Mouse (Mus musculus) layer of hippocampus, adult 11-12 months (tissue): ENCODE results near the gene Trim46.
A peak's percentile ranks its signal among the peaks of the same experiment; 100 is the strongest.

ENCODE experiments used
- DNase-seq: peaks from one replicate; pipeline ENCODE4 v3.0.0; 2022; ENCODE audit warnings: low spot score

The Trim46 gene

DNA sequence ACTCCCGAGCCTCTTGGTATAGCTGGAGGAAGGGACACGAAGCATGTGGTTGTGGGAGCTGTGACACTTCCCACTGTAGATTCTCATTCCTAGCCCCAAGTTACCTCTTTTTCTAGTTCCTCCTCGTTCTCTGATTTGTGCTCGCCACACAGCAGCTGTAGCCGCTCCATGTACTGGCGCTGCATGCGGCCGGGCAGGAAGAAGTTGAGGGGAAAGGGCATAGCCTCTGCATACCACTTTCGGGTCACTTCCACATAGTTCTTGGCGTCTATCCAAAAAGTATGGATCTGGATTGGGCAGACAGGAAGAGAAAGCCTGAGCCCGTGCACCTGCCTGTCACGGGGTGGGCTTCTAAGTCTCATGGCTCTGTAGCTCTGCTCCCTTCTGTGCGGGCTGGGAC lies 35.9 kb downstream of the Trim46 start:
- no peak for DNase-seq

DNA sequence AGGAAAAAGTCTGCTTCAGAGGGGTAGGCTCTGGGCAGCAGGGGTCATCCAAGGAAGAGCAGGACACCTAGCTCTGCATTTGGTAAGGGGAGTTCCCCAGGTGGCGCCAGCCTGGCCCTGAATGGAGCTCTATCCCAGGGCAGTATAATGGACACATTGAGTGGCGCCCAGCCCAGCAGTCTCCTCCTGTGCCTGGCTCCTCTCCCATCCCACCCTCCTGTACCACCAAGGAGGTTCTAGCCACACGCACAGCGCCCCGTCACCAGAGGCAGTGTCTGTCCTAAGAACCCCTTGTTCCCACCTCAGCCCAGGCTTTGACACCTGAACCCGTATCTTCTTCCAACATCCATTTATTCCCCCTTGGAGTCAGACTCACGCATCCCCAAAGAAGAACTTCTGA lies 36.4 kb downstream of the Trim46 start:
- DNase-seq: no peak

GRCm38 (mm10) chr3:89208736-89209135 lies 37.4 kb downstream of the Trim46 start:
- DNase-seq: no peak

DNA sequence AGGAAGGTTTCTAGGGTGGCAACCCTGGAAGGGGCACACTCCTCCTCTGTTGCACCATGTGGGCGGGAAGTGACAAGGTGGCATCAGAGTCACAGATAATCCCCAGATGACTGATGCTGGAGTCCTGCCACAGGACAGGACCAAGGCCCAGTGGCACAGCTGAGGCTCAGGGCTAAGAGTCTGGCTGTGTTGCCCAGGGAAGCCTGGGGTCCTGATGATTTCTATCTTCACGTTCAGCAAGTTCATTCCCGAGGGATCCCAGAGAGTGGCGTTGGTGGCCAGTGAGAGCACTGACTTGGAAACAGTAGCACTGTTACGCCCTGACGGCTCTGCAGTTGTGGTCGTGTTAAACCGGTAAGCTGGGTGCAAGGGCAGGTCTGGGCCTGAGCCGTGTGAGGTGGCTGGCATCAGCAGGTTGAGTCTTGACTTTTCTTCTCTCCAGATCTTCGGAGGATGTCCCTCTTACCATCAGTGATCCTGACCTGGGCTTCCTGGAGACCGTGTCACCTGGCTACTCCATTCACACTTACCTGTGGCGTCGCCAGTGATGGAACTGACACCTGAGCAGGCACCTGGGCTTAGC lies 37.9 kb downstream of the Trim46 start:
- no peak for DNase-seq

DNA sequence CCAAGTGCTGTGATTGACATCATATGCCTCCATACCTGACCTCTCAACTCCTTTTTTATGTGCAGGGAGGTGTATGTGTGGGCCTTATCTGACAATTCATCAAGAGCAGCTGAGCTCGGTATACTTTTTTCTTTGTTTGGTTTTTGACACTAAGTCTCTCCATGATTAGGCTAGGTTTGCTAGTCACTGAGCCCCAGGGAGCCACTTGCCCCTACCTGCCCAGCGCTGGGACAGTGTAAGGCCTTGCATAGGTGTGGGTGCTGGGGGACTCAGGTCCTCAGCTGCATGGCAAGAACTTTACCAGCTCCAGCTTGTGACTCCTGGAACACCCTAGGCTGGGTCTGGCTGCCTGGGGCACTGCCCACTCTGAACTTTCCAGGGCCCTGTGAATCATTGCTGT lies 39.4 kb downstream of the Trim46 start:
- DNase-seq: no peak

DNA sequence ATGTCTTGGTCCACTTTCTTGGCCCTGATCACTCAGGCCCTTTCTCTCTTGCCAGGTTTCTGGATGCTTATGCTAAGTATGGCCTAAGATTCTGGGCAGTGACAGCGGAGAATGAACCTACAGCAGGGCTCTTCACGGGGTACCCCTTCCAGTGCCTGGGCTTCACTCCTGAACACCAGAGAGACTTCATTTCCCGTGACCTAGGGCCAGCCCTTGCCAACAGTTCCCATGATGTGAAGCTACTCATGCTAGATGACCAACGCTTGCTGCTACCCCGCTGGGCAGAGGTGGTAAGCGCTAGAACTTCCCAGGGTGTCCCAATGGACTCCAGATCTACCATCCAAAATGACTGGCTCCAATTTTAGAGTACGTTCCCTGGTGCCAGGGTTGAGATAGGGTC lies 40.0 kb downstream of the Trim46 start:
- no peak for DNase-seq

DNA sequence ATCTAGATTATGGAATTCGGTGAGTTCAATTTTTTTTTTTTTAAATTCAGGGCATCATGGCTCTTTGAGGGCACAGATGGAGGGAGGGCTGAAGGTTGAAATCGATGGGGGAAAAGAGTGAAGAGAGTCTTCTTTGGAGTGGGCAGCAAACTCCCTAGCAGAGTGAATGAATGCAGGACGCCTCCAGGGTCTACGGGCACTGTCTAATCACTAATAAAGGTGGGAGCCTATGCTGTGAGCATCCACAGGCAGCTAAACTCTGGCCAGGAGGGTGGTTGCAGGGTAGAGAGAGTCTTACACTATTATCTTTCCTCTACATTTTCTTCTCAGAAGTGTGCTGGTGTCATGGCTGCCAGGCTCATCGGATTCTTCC lies 43.0 kb downstream of the Trim46 start:
- no peak for DNase-seq

DNA sequence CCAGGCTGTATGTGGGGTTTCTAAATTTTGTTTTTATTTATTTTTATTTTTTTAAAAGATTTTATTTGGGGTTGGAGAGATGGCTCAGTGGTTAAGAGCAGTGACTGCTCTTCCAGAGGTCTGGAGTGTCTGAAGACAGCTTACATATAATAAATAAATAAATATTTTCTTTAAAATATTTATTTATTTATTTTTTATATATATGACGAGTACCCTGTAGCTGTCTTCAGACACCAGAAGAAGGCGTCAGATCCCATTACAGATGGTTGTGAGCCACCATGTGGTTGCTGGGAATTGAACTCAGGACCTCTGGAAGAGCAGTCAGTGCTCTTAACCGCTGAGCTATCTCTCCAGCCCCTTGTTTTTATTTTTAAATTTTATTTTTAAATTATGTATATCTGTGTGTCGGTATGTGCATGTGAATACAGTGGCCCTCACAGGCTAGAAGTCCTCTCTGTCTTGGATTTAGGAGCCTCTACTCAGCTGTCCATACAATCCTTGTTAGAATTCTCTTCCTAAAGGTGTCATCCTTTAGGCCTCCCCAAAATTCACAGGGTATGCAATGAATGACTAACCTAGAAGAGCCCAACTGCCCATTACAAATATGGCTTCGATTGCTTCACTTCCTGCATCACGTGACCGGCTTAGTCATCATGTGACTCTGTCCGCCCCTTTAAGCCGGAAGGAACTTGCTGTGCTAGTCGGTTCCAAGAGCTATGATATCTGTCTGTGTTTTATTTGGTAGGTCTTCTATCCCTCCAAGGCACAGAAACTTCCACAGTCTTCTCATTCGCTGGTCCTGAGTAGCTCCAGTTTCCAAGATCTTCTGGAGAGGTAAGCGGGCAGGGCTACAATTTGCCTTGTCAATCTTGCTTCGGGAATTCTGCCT lies 43.6 kb downstream of the Trim46 start, which contains the start of gene Gba:
TSS of gene Gba (plus strand) at position 676 of the 889 bp plus-strand sequence.
- peak; percentile 88 for DNase-seq

DNA sequence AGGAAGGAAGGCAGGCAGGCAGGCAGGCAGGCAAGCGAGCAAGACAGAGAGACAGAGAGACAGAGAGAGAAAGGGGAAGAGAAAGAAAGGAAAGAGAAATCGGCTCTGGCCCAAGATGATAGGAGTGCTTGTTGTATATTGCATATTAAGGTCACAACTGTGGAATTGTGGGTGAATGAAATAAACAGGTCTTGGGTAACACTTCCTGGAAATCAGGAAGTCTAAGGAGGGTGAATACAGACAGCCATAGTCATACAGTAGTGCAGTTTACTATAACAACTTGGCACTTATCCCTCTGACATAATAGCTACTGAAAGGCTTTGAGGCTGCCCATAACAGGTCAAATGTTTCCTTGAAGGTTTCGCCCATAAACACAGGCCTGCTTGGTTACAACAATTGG lies 46.3 kb downstream of the Trim46 start:
- DNase-seq: no peak

- DNase-seq: peak; percentile 85
Observed at GRCm38 (mm10) chr3:89195979-89196877, 49.9 kb downstream of the Trim46 start.

DNA sequence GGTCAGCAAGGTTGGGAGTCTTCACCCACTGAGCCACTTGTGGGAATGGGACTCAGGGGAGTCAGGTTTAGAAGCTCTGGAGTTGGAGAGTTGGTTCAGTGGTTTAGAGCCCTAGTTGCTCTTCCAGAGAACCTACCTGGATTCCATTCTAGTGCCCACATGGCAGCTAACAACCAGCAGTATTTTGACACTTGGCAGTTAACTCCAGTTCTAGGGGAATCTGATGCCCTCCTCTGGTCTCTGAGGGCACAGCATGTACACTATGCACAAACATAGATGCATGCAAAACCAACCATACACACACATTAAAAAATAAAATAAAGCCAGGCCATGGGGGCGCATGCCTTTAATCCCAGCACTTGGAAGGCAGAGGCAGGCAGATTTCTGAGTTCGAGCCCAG lies 52.3 kb downstream of the Trim46 start:
- DNase-seq: no peak

DNA sequence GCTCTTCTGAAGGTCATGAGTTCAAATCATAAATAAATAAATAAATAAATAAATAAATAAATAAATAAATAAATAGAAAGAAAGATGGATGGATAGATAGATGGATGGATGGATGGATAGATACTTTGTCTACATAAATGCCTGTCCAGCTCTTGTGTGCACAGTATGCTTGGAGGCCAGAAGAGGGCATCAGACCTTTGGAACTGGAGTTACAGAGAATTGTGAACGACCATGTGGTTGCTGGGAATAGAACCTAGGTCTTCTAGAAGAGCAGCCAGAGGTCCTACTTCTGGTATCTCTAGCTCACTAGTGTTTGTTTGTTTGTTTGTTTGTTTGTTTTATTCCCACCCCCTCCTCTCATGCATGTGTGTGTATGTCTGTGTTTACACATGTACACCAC lies 52.8 kb downstream of the Trim46 start:
- DNase-seq: no peak

- no peak for DNase-seq
Observed at GRCm38 (mm10) chr3:89190436-89190835, 55.7 kb downstream of the Trim46 start.

DNA sequence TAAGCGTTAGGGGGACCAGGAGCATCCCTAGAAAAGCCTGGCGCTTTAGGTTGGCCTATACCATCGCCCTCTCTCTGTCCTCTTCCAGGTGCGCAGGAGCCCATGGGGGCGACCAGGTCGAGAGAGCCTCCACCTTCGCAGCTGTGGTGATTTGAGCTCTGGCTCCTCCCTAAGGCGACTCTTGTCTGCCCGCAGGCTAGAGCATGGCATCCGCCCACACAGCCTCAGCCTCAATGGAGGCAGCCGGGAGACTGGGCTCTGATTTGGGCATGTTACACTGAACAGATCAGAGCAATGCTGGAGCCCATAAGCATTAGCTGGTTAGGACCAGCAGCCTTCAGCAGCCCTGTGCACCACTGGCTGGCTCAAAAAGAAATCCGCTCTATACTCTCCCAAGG lies 57.6 kb downstream of the Trim46 start:
- no peak for DNase-seq

DNA sequence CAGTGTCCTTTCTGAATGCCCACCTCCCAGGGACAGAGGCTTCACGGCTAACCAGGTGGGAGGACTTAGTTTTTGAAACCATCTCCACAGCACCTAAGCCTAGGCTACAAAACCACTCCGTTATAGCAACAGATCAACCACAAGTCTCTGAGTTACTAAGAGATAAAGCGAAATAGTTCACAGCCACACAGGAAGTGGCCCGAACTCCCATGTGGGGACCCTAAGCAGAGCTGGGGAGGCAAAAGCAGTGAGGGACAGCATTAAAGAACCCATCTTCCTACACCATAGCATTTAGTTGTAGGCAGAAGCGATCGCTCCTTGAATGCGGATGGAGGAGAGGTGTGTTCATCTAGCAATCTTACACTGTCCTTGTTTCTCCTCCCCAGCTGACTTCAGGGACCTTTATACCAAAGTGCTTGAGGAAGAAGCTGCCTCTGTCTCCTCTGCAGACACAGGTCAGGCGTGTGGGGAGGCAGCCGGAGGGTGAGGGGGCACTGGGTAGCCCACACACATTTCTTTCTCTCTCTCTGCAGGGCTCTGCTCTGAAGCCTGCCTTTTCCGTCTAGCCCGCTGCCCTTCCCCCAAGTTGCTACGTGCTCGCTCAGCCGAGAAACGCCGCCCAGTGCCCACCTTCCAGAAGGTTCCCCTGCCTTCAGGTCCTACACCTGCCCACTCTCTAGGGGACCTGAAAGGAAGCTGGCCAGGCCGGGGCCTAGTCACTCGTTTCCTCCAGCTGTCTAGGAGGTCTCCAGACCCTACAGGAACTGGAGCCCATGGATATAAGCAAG lies 58.2 kb downstream of the Trim46 start:
- no peak for DNase-seq

- no peak for DNase-seq
Observed at GRCm38 (mm10) chr3:89187197-89187596, 58.9 kb downstream of the Trim46 start.
